Mouse (Mus musculus): ENCODE data around the gene Cacna1c.

Gene Cacna1c

DNA sequence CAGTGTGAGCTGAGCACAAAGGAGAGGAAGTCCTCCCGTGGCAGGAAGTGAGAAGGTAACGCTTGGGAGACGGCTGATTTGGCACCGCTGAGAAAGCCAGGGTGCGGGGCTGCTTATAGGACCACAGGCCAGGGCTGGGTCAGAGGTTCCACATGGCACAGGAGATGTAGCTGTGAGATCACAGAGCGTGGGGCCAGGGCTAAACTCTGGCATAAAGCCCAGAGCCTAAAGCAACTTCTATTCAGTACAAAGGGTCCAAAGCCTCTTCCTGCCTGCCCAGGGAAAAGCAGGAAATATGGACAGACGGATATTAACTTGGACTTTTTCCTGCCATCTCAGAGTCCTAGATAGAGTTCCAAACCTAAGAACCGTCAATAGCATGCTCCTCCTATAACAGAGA, 107.8 kb downstream of the Cacna1c start:
- DNase-seq, result no peak

GRCm38 (mm10) chr6:119087919-119088318, 108.3 kb downstream of the Cacna1c start:
- DNase-seq, result no peak

DNA sequence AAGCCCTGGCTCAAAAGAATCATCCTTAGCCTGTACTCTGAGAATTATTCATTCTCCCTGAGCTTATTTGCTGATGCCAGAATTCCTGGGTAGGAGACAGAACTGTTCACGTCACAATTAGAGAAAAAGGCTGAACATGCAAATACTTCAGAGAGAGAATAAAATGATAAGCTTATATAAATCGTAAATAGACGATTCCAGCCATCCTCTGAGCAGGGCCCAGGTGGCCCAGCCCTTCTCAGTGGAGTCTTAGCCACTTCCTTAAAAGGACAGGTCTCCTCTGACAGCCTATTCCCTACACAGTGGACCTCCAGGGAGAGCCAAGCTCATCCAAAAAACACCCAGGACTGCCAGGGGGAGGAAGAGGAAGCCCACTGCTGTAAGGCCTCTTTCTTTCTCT, 110.4 kb downstream of the Cacna1c start:
- no peak for DNase-seq

- no peak for DNase-seq
Measured at GRCm38 (mm10) chr6:119084532-119084931, 111.7 kb downstream of the Cacna1c start.

DNA sequence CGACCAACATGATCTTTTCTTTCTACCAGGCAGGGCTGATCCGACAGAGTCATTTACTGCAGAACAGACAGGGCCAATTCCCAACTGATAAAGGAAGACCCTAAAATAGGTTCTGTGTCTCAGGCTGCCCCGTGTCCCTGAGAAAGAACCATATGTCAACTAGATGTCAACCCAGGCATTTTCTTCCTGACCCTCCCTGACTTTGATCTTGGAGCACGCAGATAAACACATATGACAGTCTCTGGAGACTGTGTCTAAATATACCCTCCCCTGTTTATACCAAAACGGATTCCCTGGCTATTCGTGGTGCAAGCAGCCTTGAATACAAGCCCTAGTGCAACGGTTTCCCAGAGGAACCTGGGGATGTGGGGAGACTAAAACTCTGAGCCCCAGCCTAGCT, 112.7 kb downstream of the Cacna1c start:
- no peak for DNase-seq

GRCm38 (mm10) chr6:119082662-119083061, 113.6 kb downstream of the Cacna1c start:
- no peak for DNase-seq

- no peak for DNase-seq
Measured at GRCm38 (mm10) chr6:119081650-119082049, 114.6 kb downstream of the Cacna1c start.

- no peak for DNase-seq
Measured at GRCm38 (mm10) chr6:119079626-119080025, 116.6 kb downstream of the Cacna1c start.

- DNase-seq, result no peak
Measured at GRCm38 (mm10) chr6:119078912-119079311, 117.3 kb downstream of the Cacna1c start.

DNA sequence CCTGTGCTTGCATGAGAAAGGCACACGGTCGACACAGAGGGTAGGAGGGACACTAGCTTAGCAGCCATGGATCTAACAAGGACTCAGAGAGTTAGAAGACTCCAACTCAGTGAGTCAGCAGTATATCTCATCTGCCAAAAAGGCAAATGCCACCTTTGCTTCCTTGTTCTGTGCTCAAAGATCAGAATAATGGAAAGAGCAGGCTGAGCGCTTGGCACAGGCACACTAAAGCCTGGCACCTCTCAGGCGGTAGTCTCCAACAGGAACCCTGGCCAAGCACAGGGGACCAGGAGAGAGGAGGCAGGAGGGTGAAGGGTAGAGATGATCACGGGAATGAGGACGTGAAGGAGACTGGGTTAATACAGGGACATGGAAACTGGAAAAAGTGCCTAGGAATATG, 119.0 kb downstream of the Cacna1c start:
- DNase-seq, result no peak

DNA sequence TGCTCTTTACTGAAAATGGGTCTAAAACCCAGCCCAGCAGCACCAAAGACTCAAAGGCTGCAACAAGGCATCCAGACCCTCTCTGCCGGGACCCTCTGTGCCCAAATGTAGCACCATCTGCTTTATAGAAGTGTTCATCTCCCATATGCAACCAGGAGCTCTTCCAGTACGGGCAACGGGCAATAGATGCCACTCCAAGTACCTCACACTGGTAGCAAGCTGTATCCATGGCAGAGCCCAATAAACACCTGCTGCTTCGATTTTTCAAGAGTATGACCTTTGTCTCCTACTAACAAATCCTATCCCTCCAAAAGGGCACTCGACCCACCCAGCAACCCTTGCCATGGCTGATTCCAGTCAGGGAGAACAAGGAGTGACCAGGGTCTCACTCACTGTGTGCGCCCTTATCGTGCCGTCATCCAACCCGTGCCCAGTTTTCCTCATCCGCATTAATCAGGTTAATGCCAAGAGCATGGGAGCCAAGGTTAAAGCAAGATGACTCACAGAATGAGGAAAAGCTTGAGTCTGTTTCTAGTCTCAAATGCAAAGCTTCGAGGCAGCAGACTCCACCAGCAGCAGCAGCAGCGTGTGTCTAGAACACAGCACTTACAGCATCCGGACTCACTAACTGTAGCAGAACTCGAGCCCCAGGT, 122.7 kb downstream of the Cacna1c start:
- DNase-seq, result no peak

- no peak for DNase-seq
Measured at GRCm38 (mm10) chr6:119072772-119073171, 123.4 kb downstream of the Cacna1c start.

DNA sequence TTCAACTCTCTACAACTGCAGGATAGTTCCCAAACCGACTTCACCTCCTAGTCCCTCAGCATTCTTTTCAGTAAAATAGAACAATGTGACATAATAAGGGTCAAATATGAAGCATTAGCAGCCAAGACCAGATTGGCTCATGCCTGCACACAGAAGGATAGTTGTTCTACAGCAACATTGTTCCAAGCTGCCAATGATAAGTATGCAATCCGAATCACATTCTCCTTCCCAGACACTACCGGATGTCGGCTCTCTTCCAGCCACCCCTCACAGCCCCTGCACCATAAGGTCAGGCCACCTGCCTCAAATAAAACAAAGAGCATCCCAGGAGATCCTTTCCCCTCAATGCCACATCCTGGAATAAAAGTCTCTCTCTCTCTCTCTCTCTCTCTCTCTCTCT, 125.4 kb downstream of the Cacna1c start:
- DNase-seq, result no peak

DNA sequence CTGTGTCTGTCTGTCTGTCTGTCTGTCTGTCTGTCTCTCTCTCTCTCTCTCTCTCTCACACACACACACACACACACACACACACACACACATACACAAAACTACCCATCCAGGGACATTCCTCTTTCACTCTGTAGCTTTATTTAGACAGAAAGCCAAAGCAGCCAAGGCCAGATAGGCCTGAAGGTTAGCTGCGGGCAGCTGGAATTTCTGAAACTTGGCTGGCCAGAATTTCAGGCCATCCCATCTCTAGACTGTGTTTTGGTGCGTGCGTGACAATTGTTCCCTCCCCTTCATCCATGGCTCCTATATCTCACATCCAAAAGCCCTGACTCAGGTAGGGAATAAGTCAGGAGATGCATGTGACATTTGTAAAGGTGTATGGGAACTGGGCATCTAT, 125.9 kb downstream of the Cacna1c start:
- no peak for DNase-seq

- DNase-seq, result no peak
Measured at GRCm38 (mm10) chr6:119069145-119069544, 127.1 kb downstream of the Cacna1c start.

DNA sequence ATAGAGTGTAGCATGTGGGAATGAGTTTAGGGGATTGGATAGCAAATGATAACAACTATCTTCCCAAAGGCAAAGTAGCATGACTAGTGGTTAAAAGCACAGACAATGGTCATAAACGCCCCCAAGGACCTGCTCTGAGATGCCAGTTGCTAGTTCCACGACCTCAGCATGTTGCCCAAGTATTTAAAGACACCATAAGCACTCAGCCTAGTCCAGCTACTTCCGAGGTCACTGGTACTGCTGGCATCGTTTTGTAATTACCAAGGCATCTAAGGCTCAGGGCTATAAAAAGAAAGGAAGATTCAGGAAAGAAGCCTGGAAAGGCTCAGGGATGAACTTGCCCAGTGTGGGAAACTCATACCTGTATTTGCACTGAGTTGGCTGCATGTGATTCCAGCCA, 127.6 kb downstream of the Cacna1c start:
- no peak for DNase-seq

DNA sequence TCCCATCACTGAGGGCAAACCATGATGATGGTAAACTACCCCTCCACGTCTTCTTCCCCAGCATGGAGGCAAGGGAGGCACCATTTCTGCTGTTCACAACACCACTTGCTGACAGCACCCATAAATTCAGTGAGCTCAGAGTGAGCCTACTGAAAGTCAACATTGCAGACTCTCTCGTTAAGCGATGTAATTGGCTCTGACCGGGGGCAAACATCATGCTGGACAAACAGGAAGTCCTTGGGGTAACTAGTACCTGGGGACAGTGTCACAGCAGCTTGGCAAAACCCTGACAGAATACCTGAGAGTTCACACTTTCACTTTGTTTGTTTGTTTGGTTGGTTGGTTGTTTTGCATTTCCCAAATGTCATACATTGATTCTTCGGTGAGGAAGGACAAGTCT, 131.3 kb downstream of the Cacna1c start:
- no peak for DNase-seq

DNA sequence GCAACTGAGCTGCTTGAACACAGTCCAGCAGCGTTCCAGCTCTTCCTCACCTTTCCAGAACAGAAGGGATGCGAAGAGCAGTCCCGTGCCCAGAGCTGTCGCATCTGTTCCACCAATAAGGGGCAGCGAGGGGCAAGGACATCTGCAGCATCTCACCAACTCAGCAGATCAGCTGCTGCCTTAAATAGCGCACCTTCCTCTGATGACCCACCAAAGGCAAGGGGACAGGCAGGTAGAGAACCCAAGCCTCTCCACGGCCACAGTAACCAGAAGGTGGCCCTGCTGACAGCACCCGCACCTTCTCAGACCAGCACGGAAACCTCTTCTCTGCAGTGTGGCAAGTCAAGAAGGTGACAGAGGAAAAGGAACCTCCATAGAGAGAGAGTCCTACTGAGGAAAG, 131.8 kb downstream of the Cacna1c start:
- DNase-seq, result no peak

- DNase-seq, result no peak
Measured at GRCm38 (mm10) chr6:119062695-119063094, 133.5 kb downstream of the Cacna1c start.

- DNase-seq, result no peak
Measured at GRCm38 (mm10) chr6:119058896-119059295, 137.3 kb downstream of the Cacna1c start.

GRCm38 (mm10) chr6:119058461-119058860, 137.8 kb downstream of the Cacna1c start:
- no peak for DNase-seq

DNA sequence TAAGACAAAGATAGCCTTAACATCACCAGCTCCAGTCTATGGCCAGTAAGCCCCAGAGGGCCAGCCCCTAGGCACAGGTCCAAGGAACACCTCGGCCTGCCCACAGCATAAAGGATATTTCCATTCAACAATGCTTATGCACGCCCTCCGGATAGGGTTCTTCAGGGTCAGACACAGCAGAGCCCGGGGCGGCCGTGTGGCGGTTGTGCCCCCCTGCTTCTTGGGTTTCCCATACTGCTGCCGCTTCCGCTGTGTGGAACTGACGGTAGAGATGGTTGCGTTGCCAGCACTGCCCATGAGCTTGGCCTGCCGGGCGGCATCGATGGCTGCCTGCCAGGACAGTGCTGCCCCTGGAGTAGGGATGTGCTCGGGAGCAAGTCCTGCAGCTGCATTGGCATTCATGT, 139.1 kb downstream of the Cacna1c start:
- no peak for DNase-seq

DNA sequence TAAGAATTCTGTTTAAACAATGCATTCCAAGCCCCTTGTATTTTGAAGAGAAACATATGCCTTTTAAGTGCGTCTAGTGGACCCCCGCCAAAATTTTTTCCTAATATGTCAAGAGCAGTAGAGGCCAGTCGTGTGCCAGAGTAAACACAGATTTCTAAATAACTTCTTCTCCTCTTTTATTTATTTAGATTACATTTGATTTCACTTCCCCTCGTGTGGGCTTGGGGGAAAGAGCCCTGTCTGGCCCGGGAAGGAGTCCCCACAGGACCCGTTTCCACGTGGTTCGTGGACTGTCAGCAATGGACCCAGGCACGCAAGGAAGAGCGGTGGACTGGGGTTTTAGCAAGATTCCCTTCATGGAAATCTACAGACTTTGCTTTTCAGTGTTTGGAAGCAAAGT, 143.4 kb downstream of the Cacna1c start:
- DNase-seq, result peak; percentile 17

DNA sequence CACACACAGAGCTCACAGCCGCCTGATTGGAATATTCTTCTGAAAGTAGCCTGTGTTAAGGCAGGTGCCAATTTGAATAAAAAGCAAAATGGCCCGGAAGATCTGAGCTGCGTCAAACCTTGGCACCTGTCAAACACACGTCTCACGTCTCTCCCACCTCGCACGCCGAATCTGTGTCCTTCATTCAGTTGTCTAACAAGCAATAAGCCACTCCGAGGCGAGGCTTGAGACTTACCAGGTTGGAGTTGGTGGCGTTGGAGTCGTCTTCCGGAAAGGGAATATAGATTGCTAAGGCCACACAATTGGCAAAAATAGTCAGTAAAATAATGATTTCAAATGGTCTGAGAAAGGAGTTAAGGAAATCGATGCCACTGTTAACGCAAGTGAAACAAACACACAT, 143.9 kb downstream of the Cacna1c start:
- no peak for DNase-seq

- no peak for DNase-seq
Measured at GRCm38 (mm10) chr6:119051721-119052120, 144.5 kb downstream of the Cacna1c start.

- DNase-seq, result no peak
Measured at GRCm38 (mm10) chr6:119047340-119047739, 148.9 kb downstream of the Cacna1c start.
